Comparison of ENCODE assay signal across 31 mouse cellular contexts in the genomic region with DNA sequence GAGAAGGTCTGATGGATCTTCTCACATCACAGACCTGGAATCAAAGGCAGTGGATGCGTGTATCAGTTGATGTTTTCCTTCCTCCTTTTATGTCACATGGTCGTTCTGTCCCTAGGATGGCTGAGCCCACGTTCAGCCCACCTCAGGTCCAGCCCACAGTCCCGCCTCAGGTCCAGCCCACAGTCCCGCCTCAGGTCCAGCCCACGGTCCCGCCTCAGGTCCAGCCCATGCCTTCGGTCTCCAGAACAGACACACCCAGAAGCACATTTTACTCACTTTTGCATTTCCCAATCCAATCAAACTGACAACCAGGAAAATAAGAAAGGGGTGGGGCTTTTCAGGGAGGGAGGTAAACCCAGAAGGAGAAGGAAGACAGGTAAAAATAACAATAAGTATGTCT. TPM values are rescaled to one million over a fixed set of nuclear protein-coding genes. Genes with fewer than 3 reads are reported as not detected.
DNase-seq lines count a peak whose midpoint lies in the region; ATAC-seq and TF ChIP-seq lines count a peak whose summit lies in the region.
"Had no signal": no experiment of that assay in that cellular context is flagged by ENCODE, and none has a peak within 500 bp of the region (broad histone marks: within the 10 kb centered on the region; RNA-seq: fewer than 3 reads in every experiment).

No protein-coding gene starts in this region.

- 54% methylated on average over 8 of the region's 8 CpGs for WGBS in stomach, postnatal 0 days
- WGBS in forebrain, embryonic 16.5 days, result 70% methylated on average over 8 of the region's 8 CpGs

- H3K27ac ChIP-seq in stomach, postnatal 0 days (replicated peaks), result no peak overlapping the region
- H3K27ac ChIP-seq in forebrain, embryonic 16.5 days (ENCODE audit: low read length), result no peak overlapping the region
- H3K27ac ChIP-seq: embryonic facial prominence, embryonic 10.5 days; embryonic facial prominence, embryonic 13.5 days; forebrain, embryonic 12.5 days; forebrain, embryonic 15.5 days; gastrocnemius, adult 2 months; heart, adult 2 months; heart, embryonic 10.5 days; heart, embryonic 13.5 days; hindbrain, embryonic 14.5 days; hindbrain, postnatal 0 days had no signal

- TF ChIP-seq EP300 in stomach, postnatal 0 days (optimal IDR thresholded peaks at IDR 0.05), result no peak

- no peak overlapping the region for H3K9ac ChIP-seq in stomach, postnatal 0 days (ENCODE audit: low read length)
- H3K9ac ChIP-seq in forebrain, embryonic 16.5 days (replicated peaks; ENCODE audit: low read depth, low read length), result no peak overlapping the region
- H3K9ac ChIP-seq: embryonic facial prominence, embryonic 13.5 days; forebrain, embryonic 12.5 days; forebrain, embryonic 15.5 days; heart, embryonic 13.5 days; hindbrain, embryonic 14.5 days had no signal

- intact Hi-C loops in gastrocnemius, postnatal 14 days (cut with DNase I; ENCODE audit: low total_unique reads), result no loop called here

- DNase-seq in 3134 (ENCODE audit: extremely low read depth, insufficient read length, low spot score) (peak; percentile 35), NIH3T3 (ENCODE audit: low read depth) (peak; percentile 6)
- peak; percentile 46 for DNase-seq in stomach, postnatal 0 days (ENCODE audit: low spot score)
- no peak for DNase-seq in gastrocnemius, postnatal 14 days
- no peak for DNase-seq in ovary, postnatal 10 days (ENCODE audit: low spot score)
- DNase-seq: adrenal gland, adult 2 months; adrenal gland, postnatal 14 days; cerebellum, adult 11 months; cerebellum, adult 2 months; cerebellum, postnatal 10 days; cerebellum, postnatal 36 days; embryo, embryonic 11 days; gastrocnemius, adult 2 months; gastrocnemius, postnatal 25 days; heart, adult 2 months; heart, postnatal 14 days; heart, postnatal 4 days had no signal

- ATAC-seq in megakaryocyte, adult 5-6 weeks (ENCODE audit: poor library complexity, severe bottlenecking), result 0 out of 2 replicates have a peak, but pooled peaks have one; percentile 13
- ATAC-seq in stomach, postnatal 0 days (ENCODE audit: low FRiP score, low TSS enrichment), result peak; percentile 65; the same call in 1 of the 2 replicates
- ATAC-seq in forebrain, embryonic 16.5 days, result no peak
- ATAC-seq: CD4-positive, CD25-positive, alpha-beta regulatory T cell, adult 4 months; forebrain, embryonic 15.5 days; hindbrain, postnatal 0 days; inflammation-experienced regulatory T-cells, adult 6 months; Patski had no signal

- TF ChIP-seq CTCF in stomach, postnatal 0 days (IDR thresholded peaks at IDR 0.05; ENCODE audit: low read depth), result no peak

- no peak overlapping the region for H3K4me2 ChIP-seq in stomach, postnatal 0 days (replicated peaks; ENCODE audit: low read depth)
- H3K4me2 ChIP-seq in forebrain, embryonic 16.5 days (ENCODE audit: low read length), result no peak overlapping the region
- H3K4me2 ChIP-seq: embryonic facial prominence, embryonic 13.5 days; forebrain, embryonic 12.5 days; forebrain, embryonic 15.5 days; heart, embryonic 13.5 days; hindbrain, embryonic 14.5 days had no signal

- H3K4me3 ChIP-seq in stomach, postnatal 0 days (ENCODE audit: low read depth, low read length), result no peak overlapping the region
- no peak overlapping the region for H3K4me3 ChIP-seq in forebrain, embryonic 16.5 days (replicated peaks; ENCODE audit: low read length)
- H3K4me3 ChIP-seq: embryonic facial prominence, embryonic 10.5 days; embryonic facial prominence, embryonic 13.5 days; erythroblast, embryonic 14.5 days; forebrain, embryonic 12.5 days; forebrain, embryonic 15.5 days; gastrocnemius, adult 2 months; heart, adult 2 months; heart, embryonic 10.5 days; heart, embryonic 13.5 days had no signal

- H3K4me1 ChIP-seq in stomach, postnatal 0 days (replicated peaks; ENCODE audit: control insufficient read depth, insufficient read depth), result no peaks in the 10 kb centered on the region
- H3K4me1 ChIP-seq in forebrain, embryonic 16.5 days (replicated peaks; ENCODE audit: control insufficient read depth, insufficient read depth, low read length), result peaks cover 3% of the 10 kb centered on the region
- H3K4me1 ChIP-seq: embryonic facial prominence, embryonic 13.5 days; heart, embryonic 13.5 days had no signal

- H3K36me3 ChIP-seq in stomach, postnatal 0 days (ENCODE audit: control insufficient read depth, insufficient read depth, low read length), result no peaks in the 10 kb centered on the region
- no peaks in the 10 kb centered on the region for H3K36me3 ChIP-seq in forebrain, embryonic 16.5 days (ENCODE audit: control insufficient read depth, insufficient read depth)
- H3K36me3 ChIP-seq: embryonic facial prominence, embryonic 10.5 days; embryonic facial prominence, embryonic 13.5 days; forebrain, embryonic 12.5 days; forebrain, embryonic 15.5 days; heart, embryonic 10.5 days; heart, embryonic 13.5 days had no signal

- H3K27me3 ChIP-seq in stomach, postnatal 0 days (ENCODE audit: control insufficient read depth, insufficient read depth, low read length), result no peaks in the 10 kb centered on the region
- peaks cover 3% of the 10 kb centered on the region; the same call in 1 of the 2 replicates for H3K27me3 ChIP-seq in forebrain, embryonic 16.5 days (replicated peaks; ENCODE audit: control insufficient read depth, insufficient read depth, low read length)

- no peaks in the 10 kb centered on the region for H3K9me3 ChIP-seq in stomach, postnatal 0 days (ENCODE audit: control insufficient read depth, low read length)
- no peaks in the 10 kb centered on the region for H3K9me3 ChIP-seq in forebrain, embryonic 16.5 days (ENCODE audit: control insufficient read depth, low read length)
- H3K9me3 ChIP-seq: embryonic facial prominence, embryonic 10.5 days; embryonic facial prominence, embryonic 13.5 days; forebrain, embryonic 12.5 days; forebrain, embryonic 15.5 days; heart, embryonic 10.5 days; heart, embryonic 13.5 days had no signal

RNA-seq across cellular contexts. Expression of a gene that starts 5.2 kb away (rescaled TPM):
- 9.5 and 10.7 TPM in 2 replicates for total RNA-seq in megakaryocyte, adult 5-6 weeks (2015)
- 7.0 and 8.5 TPM in 2 replicates for total RNA-seq in megakaryocyte, adult 5-6 weeks (2017)
- 1.4 and 1.7 TPM in 2 replicates for polyA plus RNA-seq in stomach, postnatal 0 days (2015; fragmentation: Nextera tagmentation; extraction: Ambion mirVana)
- total RNA-seq in gastrocnemius, postnatal 14 days (2021), result under 1 TPM; 0.10 to 0.55 TPM
- polyA plus RNA-seq in forebrain, embryonic 16.5 days (2015; fragmentation: Nextera tagmentation; extraction: Ambion mirVana), result 0.21 and 0.24 TPM in 2 replicates
- polyA plus RNA-seq: erythroblast, embryonic 14.5 days had no signal

Comparison
In these comparisons a context has a peak if more than half of its experiments do, and no peak if none do; other contexts are left out.
1. DNase-seq: peak in 3134 (single experiment), NIH3T3 (single experiment) and stomach, postnatal 0 days (single experiment); none in gastrocnemius, postnatal 14 days (single experiment) and ovary, postnatal 10 days (single experiment).
2. RNA of a gene that starts 5.2 kb away (total RNA-seq): 7.0 to 10.7 TPM in megakaryocyte, adult 5-6 weeks; 0.10 to 0.55 TPM in gastrocnemius, postnatal 14 days; every median in the first group is over 4 times any median in the second.